Mouse (Mus musculus) G1E (cell line): ENCODE measurements around the gene Wdr53.

Experiments used
- CTCF ChIP-seq: IDR thresholded peaks from 2 replicates; pipeline ENCODE4 v1.5.1; 2012; ENCODE audit warnings: low read depth, low read length, inconsistent platforms, mixed read lengths
- GATA1 ChIP-seq: IDR thresholded peaks from 2 replicates; pipeline ENCODE4 v1.6.1; 2012; ENCODE audit warnings: borderline replicate concordance, low read length, inconsistent platforms, mixed read lengths
- POLR2AphosphoS5 ChIP-seq: IDR thresholded peaks from 2 replicates; pipeline ENCODE4 v1.6.1; 2012; ENCODE audit warnings: low read depth, low read length, inconsistent platforms; ENCODE audit not compliant: insufficient replicate concordance
- TAL1 ChIP-seq: conservative IDR thresholded peaks from 2 replicates; pipeline ENCODE4 v1.6.1; 2012; ENCODE audit warnings: low read depth, low read length, inconsistent platforms, mixed read lengths

GRCm38 (mm10) chr16:32202681-32203080 lies 44.3 kb upstream of the Wdr53 start:
- TF ChIP-seq CTCF, result peak; percentile 50; the same call in 1 of the 2 replicates
- TF ChIP-seq POLR2AphosphoS5, result no peak
- TF ChIP-seq TAL1, result no peak
- no peak for TF ChIP-seq GATA1
